Mouse (Mus musculus) layer of hippocampus, postnatal 10 days (tissue): ENCODE results near the gene Heatr3. TPM values are rescaled to one million over a fixed set of nuclear protein-coding genes. Genes with fewer than 3 reads are reported as not detected.
A peak's percentile ranks its signal among the peaks of the same experiment; 100 is the strongest.

Source experiments
- DNase-seq, 2 experiments: peaks; one replicate each; pipeline ENCODE4 v3.0.0; 2021; ENCODE audit warnings: low spot score in 2 of 2
- long read RNA-seq: library from polyadenylated mRNA; stranded (forward); transcript quantifications from one replicate; pipeline ENCODE4 v2.0.0, GENCODE M21; 2023
- total RNA-seq, 2 experiments: library from RNA; stranded (reverse); gene quantifications; 2 replicates each; pipeline ENCODE4 v1.2.3; 2021

The Heatr3 gene
- total RNA-seq: 10 to 100 TPM; 31.2 to 34.7 TPM
- long read RNA-seq, transcript Heatr3-201 (15 exons, 3,251 nt): major isoform, 17 of 24 reads
- long read RNA-seq, partial matches to known transcripts: 5 of 24 reads
- long read RNA-seq, other reads (novel, unspliced or antisense): 2 of 24 reads

DNA sequence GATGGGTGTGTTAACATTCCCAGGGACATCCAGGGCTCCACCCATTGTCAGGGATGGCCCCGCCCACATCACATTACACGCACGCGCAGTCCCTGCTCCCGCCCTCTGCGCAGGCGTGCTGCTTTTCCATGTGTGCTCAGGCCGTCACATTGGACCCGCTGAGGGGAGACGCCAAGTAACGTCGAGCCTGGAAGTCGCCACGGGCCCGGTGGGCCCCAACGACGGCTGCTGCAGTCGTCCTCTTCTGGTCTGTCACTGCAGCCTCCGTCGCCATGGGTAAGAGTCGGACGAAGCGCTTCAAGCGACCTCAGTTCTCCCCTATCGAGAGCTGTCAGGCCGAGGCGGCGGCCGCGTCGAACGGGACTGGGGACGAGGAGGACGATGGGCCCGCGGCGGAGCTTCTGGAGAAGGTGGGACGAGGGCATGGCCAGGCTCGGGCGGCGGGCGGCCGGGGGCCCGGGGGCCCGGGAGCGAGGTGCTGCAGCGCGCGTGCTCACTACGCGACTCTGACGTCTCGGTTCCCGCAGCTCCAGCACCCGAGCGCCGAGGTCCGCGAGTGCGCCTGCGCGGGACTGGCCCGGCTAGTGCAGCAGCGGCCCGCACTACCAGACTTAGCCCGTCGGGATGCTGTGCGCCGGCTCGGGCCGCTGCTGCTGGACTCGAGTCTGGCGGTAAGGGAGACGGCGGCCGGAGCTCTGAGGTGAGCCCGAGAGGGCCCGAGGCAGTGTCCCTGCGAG lies at the start of gene Heatr3:
Heatr3 (plus strand) TSS at position 108 of the 737 bp plus-strand sequence.
- peak; percentile 96 for DNase-seq

DNA sequence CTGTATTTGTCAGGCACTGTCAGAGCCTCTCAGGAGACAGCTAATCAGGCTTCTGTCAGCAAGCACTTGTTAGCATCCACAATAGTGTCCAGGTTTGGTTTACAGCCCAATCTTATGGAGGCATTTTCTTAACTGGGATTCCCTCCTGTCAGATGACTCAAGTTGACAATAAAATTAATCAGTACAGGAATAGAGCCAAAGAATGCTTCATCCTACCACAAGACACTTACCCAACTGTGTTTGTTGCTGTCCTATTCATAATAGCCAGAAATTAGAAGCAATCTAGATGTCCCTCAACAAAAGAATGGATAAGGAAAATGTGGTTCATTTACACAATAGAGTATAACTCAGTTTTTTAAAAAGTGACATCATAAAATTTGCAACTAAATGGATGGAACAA lies 49.6 kb upstream of the Heatr3 start:
- DNase-seq: no peak

DNA sequence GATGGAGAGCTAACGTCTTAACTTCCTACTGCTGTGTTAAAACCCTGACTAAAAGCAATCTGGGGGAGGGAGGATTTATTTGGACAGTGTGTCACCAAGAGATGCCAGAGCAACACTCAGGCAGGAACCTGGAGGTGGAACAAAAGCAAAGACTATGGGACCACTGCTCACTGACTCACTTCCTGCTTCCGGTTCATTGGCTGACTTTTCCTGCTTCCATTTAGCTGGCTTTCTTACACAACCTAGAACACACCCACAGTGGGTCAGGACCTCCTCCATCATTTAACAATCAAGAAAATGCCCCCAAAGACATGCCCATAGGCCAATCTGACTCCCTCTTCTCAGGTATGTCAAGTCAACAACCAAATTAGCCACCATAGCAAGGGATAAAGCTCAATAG lies 46.0 kb upstream of the Heatr3 start:
- no peak for DNase-seq

DNA sequence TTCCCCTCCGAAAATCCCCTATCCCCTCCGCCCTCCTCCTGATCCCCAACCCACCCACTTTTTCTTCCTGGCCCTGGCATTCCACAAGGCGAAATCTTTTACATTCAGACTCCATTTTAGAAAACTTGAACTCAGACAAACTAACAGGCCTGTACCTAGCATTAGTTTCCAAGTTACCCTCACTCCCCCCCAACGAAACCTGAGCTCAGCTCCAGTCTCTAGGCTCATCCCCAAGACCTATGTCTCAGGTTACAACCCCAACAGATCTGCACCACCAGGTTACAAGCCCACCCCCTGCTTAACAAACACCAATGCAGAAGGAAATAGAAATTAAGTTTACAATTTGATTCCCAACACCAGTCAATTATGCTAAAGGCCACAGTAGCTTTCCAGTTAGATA lies 44.3 kb upstream of the Heatr3 start:
- no peak for DNase-seq

DNA sequence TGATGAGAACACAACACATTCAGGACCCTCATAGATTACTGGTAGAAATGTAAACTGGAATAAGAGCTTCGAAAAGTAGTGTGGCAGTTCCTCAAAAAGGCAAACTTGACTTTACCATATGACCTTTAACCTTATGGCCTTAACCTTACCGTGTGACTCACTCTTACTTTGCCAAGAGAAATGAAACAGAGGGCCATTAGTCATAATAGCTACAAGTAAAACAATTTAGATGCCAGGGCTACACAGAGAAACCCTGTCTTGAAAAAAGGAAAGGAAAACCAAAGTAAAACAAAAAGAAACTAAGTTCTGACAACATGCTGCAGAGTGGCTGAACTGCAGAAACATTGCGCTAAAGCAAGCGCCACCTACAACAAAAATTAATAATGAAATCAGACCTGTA lies 38.8 kb upstream of the Heatr3 start:
- DNase-seq: no peak

DNA sequence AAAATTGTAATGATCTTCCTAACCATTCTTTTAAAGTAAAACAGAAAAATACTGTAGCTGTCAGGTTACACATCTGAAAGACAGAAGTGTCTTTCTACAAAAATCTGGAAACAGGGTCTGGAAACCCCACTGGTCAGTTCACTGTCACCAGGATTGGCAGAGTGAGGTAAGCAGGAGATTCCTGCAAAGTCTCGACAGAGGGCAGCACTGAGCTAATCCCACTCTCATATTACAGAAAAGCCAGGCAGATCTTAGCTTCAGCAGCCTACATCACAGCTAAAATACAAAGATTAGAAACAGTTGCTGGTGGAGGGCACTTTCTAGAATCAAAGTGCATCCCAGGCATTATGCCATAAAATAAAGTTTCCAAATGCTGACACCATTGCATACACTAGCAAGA lies 38.1 kb upstream of the Heatr3 start:
- peak; percentile 45 to 46 for DNase-seq

DNA sequence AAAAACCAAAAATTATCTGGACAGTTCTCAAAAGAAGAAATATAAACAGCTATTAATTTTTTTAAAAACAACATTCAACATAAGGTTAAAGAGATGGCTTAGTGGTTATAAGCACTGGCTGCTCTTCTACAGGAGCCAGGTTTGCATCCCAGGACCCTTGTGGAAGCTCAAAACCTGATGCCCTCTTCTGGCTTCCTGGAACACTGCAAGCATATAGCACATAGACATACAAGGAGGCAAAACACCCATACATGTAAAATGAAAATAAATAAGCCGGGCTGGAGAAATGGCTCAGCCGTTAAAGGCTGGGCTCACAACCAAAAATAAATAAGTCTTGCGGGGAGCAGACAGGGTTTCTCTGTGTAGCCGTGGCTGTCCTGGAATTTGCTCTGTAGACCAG lies 28.4 kb upstream of the Heatr3 start:
- DNase-seq: no peak

DNA sequence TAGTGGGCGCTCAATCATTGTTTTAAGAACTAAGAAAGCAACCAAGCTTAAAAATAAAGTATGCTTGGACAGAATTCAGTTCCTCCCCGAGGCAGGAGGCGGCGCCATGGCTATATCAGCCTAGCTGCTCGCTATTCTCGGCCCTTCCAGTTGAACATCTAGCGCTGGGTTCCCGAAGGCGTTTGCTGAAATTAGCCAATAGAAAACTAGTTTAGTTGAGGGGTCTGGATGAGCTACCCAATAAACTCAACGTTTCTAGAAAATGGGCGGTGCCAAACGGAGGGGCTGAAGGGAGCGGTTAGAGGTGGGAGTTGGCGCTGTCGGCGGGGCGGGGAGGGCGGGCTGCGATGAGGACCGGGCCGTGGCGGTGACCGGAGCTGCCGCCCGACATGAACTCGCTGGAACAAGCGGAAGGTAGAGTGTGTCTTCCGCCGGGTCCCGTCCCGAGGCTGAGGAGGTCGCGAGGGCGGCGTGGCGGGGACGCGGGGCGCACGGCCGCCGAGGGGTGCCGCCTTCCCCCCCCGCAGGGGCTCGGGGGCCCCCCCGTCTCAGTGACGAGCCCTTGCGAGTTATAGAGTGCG lies 19.1 kb upstream of the Heatr3 start, which contains the start of gene Cnep1r1:
Cnep1r1 (plus strand) TSS at position 314 of the 581 bp plus-strand sequence.
- peak; percentile 95 to 97 for DNase-seq

DNA sequence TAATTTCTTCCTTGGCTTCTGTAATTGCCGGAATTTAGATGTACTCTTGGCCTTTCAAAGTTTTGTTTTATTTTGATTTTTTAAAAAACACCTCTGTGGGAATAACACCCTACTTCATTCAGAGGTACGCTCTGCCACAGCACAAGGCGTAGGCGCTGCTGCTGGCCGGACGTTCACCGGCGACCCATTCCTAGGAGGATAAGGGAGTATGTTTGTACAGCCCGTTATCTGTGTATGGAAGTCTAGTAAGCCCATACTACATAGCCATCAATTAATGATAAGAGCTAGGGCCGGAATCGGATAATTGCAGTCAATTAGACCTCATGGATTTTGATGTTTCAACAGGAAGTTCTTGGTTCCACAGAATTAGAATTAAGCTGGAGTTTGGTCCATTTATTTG lies 18.6 kb upstream of the Heatr3 start:
- DNase-seq: no peak

DNA sequence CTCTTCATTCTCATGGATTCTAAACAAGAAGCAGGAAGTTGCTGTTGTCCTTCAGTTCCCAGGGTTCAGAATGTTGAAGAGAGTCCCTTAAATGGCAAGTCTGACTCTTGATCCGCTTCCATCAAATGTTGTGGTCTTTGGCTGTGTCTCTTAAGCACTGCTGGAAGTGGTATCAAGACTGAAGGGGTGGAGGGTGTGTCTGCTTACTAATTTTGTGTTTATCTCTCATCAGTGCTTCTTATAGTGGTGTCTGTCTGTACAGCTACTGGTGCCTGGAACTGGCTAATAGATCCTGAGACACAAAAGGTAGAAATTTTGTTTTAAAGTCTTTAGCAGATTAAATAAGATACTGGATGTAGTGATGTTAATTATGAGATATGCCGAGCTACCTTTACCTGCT lies 12.8 kb upstream of the Heatr3 start:
- DNase-seq: no peak

DNA sequence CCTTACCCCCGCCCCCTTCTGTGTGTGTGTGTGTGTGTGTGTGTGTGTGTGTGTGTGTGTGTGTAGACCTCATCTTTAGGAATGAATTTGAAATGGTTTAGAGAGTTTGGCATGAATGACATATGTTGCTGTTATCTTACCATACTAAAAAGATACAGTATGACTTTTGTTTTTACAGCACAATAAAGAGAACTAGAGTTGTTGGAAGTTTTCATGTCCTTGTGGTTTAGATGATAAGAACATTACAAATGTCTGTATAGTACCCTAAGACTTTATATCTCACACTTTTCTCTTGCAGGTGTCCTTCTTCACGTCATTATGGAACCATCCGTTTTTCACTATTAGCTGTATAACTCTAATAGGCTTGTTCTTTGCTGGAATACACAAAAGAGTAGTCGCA lies 8.3 kb upstream of the Heatr3 start:
- no peak for DNase-seq

DNA sequence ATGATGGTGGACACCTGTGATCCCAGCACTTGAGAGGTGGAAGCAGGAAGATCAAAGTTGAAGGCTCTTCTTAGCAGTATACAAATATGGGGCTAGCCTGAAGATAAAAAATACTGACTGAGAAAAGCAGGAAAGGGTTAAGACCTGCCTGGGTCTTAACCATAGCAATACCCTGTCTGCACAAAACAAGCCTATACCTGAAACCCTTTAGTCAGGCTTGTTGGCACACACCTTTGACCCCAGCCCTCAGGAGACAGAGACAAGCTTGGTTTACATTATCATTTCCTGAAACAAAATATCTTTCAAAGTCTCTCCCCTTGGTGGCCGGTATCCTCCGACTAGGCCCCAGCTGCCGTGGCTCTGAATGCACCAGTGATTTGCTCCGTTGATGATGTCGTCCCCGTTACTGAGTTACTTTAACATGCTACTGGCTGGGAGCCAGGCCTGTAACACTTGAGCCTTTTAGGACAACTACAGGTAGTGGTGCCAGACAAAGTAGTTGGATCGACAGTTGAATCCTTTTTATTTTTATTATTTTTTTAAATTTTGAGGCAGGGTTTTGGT lies 6.8 kb upstream of the Heatr3 start:
- DNase-seq: no peak

DNA sequence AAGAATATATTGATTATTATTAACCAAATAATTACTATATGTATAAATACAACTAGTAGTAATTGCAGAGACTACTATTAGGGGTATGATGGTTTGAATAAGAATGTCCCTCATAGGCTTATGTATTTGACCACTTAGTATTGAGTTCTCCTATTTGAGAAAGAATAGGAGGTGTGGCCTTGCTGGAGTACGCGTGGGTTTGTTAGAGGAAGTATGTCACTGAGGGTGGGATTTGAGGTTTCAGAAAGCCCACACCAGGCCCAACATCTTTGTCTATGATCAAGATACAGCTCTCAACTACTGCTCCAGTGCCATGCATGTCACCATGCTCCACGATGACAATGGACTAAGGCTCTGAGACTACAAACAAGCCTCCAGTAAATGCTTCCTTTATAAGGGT lies 1.6 kb downstream of the Heatr3 start:
- no peak for DNase-seq

DNA sequence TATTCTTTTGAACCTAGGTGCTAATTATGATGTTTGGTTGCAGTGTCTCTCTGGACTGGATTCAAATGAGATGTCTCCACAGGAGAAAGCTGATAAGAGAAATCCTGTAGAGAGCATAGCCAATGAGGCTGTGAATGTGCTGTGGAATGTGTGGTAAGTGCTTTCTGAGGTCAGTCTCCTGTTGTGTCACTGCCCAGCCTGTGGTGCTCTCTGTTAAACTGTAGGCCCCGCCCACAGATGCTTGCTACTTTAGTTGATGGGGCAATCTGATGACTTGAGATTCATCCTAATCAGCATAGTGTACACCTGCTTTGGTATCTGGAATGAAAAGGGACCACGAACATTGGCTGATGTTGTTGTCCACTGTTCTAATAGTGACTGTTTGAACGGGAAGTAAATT lies 4.0 kb downstream of the Heatr3 start:
- DNase-seq: no peak

DNA sequence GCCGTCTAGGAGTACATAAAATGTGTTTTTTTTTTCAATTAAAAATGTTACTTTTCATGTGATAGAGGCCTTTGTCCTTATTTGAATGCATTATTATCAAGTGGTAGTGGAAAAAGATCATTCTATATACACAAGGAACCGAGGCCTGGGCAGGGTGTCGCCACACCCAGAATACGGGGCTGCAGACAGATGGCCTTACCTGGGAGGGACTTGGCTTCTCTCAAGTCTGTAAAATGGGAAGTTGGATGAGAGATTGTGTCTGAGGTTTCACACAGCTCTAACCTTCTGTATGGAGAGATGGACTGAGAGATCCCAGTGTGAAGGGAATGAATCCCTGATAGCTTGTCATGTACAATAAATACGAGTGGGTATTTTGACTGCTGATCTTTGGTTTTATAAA lies 6.4 kb downstream of the Heatr3 start:
- no peak for DNase-seq

DNA sequence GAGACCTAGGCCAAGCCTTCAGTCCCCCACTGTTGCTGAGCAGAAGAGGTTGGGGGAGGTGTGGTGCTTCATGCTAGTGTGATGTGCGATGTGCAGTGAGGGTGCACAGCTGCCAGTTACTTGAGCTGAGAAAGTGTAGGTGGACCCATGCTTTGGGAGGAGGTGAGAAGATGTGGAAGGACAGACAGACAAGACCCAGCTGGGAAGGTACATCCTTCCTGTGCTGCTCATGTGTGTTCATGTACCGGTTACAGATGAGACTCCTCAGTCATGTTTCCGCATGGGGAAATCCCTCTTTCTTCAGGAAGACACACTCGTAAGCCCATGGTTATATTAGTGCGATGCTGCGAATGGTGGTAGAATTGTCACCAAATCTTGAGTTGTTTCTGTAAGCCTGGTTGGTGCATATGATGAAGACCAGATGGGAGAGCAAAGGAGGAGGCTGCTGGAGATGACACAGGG lies 13.3 kb downstream of the Heatr3 start:
- no peak for DNase-seq

DNA sequence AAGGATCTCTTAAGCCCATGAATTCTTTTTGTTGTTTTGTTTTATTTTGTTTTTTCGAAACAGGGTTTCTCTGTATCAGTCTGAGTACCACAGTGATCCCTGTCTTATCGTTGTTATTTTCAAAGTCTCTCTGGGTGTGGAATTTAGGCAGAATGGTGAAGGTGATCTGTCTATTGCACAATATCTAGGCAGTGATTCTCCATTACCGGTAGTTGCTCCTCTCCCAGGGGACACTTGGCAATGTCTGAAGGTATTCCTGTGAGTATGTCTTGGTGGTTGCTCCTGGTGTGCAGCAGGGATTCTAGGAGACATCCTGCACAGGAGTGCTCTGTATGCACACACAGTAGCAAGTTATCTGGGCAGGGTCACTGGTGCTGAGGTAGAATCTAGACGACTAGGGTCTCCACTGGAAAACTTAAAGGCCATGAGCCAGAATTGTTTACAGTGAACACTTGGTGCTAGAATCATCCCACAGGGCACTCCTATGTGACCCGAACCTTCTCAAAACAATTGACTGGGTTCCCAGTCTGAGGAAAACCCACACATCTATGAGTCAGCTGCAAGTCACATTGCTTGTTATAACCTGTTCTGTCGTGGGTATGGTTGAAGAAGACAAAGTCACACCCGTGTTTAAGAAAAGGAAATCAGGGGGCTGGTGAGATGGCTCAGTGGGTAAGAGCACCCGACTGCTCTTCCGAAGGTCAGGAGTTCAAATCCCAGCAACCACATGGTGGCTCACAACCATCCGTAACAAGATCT lies 22.8 kb downstream of the Heatr3 start:
- no peak for DNase-seq

DNA sequence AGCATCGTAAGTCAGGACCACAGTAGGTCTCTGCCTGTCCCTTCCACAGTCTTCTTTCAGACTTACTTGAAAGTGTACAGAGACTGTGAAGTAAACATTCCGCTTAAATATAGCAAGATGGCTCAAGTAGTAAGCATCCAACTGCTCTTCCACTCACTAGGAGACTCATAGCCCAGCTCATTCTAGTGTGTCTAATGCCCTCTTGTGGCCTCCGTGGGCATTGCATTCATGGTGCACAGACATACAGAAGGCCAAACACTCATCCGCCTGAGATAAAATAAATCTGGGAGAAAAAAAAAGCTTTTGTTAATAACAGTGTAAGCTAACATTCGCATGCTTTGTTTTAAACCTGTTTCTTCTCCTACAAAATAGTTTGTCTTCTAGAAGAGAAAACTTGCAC lies 23.8 kb downstream of the Heatr3 start:
- DNase-seq: peak; percentile 74 to 76

DNA sequence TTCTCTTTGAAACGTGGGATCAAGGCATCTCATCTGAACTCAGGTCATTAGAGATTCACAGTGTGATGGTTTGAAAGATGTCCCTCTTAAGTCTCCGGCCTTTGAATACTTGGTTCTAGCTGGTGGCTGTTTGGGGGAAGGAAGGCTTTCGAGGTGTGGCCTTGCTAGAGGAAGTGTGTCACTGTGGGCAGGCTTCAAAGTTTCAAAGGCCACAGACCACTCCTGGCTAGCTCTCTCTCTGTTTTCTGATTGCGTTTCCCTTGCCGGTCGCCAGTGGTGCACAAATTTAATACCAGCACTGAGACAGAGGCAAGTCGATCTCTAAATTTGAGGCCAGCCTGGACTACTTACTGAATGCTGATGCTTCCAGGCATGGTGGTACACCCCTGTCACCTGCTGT lies 37.6 kb downstream of the Heatr3 start:
- DNase-seq: no peak

DNA sequence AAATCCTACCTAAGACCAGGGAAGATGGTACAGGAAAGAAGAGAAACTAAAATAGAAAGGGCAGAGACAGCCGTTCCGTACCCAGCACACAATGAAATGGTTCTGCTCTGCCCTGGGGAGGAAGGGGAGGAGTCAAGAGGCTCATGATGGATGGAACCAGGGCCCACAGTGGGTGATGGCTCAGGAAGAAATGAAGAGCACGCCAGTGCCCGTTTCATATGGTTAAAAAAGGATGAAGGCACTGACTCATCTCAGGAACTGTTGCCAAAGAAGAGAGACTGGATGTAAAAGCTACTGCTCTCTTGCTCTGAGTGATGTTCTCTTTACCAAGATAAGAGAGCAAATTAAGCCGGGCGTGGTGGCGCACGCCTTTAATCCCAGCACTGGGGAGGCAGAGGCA lies 39.6 kb downstream of the Heatr3 start:
- DNase-seq: no peak

DNA sequence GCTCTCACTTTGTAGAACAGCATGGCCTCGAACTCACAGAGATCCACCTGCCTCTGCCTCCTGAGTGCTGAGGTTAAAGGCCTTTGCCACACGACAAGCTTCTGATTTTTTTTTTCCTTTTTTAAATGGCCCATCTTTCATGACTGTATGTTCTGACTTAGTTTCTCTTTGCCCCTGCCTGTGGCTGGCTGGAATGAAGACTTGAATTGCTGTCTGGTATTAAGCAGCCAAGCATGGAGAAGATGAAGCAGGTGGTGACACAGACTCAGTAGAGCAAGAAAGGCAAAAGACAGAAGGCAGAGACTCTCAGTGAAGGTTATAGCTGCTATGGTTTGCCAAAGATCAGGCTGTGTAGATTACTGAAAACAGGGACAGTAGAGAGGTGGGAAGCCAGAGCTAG lies 45.5 kb downstream of the Heatr3 start:
- no peak for DNase-seq

DNA sequence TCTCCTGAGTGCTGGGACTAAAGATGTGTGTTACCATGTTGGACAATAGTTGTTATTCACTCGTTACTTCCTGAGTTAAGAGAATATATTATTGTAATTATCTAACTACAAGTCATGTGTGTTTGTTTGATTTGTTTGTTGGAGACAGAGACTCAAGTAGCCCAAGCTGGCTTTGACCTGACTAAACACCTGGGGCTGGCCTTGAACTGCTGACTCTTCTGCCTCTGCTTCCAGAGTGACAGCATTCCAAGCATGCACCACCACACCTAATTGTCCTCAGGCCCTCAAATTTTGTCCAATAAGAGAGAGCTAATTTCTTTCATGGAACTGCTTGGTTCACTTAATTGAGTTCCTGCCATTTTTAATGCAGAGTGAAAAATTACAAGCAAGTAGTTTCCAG lies 47.3 kb downstream of the Heatr3 start:
- DNase-seq: no peak
